Mouse (Mus musculus): Measurements from ENCODE around the gene 4833427G06Rik. TPM values are rescaled to one million over a fixed set of nuclear protein-coding genes. Genes with fewer than 3 reads are reported as not detected.

Gene 4833427G06Rik
- total RNA-seq, 2 experiments from 2014 or later, result not detected

DNA sequence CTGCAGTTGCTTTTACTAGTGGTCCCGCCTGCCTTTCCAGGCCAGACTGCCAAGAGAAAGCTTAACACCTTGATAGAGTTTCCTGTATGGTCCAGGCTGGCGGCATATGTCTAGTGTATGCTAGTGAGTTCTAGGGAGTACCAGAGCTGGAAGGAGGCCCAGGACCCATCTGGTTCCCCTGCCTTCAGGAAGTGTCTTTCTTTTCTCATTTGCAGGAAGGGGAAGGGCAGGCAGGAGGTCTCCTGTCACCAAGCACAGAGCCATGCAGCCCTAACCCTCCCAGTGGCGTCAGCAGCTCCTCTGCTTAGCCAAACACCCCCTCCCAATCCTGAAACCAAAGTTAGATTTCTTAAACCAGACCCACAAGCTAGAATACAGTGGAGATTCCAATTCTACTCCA, 26.1 kb downstream of the 4833427G06Rik start:
- DNase-seq, result no peak
- intact Hi-C loops (cut with DNase I), result no loop called here

DNA sequence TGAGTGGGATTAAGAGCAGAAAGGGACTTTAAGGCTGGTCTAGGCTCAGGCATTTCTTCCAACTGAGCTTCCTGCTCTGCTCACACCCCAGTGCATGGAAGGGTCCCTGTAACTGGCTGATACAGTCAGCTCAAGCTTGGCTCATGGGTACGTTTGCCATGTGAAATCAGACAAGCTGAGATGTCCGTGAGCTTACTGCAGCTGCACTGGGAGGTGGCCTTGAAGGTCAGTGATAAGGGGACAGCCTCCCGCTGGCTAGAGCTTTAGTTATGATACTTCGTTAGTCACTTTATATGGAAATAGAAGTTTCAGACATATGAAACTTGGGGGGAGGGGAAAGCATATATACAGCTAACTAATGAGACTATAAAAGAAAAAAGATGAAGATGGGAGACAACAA, 31.1 kb downstream of the 4833427G06Rik start:
- intact Hi-C loops (cut with DNase I), result no loop called here

DNA sequence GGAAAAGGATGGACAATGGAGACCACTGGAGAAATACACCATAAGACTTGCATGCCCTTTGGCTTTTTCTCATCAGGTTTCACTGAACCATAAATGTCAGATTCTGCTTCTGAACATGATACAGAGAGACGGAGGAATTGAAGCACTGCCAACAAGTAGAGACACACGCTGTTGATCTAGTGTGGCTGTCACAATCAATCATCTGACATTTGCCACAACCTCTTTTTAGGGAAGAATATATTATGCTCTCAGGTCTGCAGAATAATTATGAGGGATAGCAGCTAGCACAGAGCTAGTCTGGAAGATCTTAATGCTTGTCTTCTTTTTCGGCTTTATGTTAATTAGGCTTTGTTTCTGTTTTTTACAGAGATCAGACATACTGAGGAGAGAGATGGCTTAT, 33.7 kb downstream of the 4833427G06Rik start:
- no peak for DNase-seq

More for the DNA sequence above, 31.1 kb downstream of the 4833427G06Rik start:
- DNase-seq, result no peak

DNA sequence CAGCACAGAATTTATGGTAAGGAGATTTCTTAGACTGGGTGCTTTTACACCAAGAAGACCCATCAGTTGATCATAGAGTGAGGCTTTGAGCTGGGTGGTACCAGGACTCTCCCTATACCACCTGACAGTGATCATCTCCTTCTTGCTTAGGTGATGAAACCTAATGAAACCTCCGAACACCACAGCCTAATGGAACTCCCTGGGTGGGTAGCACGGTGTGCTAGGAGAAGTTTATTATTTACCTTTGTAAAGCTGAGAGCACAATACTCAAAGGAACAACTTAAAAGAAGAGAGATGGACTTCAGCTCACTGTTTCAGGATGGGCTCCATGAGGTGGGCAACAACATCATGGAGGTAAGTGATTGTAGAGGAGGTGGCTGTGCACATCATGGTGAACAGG, 41.3 kb downstream of the 4833427G06Rik start, which contains the start of gene Btg4:
Gene Btg4 (plus strand): TSS at position 301 of the 400 bp plus-strand sequence.
- intact Hi-C loops (cut with DNase I), result no loop called here

More for the DNA sequence above, 33.7 kb downstream of the 4833427G06Rik start:
- intact Hi-C loops (cut with DNase I), result no loop called here

DNA sequence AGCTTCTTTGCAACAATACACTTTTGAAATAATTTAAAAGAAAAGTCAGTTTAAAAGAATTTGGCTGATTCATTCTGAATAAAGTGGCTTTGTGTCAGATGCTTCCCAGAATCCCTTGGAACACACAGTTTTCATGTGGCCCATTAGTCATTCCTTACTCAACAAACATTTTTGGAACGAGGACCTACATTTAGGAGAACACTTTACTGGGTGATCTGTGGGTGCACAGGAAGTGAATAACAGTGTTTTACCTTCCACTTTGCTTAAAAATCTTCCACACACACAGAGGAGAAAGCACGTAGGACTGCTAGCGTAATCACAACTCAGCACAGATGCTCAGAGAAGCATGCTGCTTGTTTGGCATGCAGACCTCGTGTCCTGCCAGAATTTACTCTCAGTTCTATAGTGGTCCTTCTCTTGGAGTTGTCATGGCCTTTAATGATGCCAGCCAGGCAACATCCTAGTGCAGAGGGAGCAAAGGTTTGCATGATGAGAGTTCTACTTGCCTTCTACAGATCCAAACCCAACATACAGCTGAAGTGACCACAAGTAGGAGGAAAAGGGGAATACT, 42.8 kb downstream of the 4833427G06Rik start:
- intact Hi-C loops (cut with DNase I), result no loop called here
- no peak for DNase-seq

More for the DNA sequence above, 41.3 kb downstream of the 4833427G06Rik start, which contains the start of gene Btg4:
- no peak for DNase-seq

DNA sequence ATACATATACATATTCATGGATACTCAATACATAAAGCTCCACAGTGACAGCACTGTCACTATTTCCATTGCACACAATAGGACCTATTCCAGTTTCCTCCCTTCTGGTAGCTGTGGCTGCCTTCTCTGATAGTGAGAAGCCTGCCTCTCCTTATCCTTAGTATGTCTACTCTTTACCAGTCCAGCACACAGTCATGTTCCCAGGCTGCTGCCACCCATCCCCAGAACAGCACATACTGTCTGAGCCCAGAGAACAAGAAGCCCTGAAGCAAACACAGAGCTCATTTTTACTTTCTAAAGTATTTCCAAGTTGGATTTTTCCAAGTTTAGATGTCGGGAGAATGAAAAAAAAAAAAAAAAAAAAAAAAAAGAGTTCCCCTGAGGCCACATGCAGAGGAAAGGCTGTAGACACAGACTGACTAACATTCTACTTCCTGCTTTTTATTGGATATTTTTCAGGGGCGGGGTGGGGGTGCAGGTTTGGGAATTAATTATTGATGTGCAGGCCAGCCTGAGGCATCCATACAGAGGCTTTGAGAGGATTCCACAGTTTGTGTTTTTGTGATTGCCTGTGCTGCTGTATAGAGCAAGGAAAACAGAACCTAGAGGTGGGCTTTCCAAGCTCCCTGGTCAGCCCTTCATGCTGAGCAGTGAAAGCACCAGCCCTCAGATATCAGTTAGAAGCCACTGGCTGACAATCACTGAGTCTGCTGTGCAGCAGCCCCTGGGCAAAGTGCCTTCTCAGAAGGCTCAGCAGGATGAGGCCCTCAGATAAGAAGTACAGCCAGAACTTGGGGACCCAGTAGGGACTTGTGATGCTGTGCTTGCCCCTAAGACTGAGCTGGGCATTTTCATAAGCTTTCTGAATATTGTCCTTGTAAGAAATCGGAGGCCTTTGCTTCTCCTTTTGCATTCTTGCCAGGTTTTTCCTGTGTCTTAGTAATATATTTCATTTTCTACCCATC, 45.2 kb downstream of the 4833427G06Rik start:
- intact Hi-C loops (cut with DNase I), result no loop called here
- no peak for DNase-seq

DNA sequence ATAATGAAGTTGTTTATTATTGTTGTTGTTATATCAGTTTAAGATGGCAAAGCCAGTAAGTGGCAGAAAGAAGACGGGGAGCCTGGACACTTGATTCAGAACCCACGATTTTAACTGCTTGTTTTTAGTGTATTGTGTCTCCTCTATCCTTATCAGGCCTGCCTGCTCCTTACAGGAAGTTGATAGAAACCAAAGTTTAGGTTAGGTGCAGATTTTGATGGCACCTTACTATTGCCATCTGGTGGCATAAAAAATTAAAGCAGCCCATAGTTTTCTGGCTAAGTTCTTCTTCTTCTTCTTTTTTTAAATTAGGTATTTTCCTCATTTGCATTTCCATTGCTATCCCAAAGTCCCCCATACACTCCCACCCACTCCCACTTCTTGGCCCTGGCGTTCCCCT, 49.7 kb downstream of the 4833427G06Rik start:
- DNase-seq, result no peak
- intact Hi-C loops (cut with DNase I), result no loop called here

DNA sequence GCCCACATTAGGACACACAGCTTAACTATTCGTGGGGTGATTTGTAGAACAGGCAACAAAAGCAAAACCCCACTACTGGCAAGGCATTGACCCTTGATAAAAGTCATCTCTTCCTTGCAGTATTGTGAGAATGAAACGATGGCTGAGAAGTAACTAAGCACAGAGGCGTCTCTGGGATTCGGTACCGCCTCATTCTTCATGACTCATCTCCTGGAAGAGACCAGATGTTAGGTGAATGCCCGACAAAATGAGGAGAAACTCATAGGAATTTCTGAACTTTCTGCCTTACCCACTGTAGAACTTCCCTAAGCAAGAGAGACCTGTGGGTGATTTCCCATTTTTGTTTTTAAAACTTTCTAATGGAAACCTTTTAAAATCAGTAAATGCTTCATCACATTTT, 59.7 kb downstream of the 4833427G06Rik start:
- no peak for DNase-seq
- intact Hi-C loops (cut with DNase I), result no loop called here

DNA sequence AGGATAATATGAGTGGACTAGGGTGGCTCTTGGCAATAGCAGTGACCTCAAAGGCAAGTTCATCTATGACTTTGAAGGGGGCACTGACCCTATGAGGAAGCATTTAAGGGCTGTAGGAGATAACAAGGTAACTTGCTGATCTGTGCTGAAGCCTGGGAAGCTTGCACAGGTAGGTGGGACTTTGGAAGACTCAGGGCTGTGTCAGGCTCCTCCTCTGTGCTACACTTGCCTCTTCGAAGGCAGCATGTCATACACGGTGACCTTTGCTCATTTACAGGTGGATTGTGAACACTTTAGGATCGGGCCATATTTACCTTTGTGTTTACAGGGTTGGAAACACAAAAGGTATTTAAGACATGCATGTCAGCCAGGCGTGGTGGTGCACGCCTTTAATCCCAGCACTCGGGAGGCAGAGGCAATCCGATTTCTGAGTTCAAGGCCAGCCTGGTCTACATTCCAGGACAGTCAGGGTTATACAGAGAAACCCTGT, 60.3 kb downstream of the 4833427G06Rik start:
- no peak for DNase-seq
- intact Hi-C loops (cut with DNase I), result no loop called here

DNA sequence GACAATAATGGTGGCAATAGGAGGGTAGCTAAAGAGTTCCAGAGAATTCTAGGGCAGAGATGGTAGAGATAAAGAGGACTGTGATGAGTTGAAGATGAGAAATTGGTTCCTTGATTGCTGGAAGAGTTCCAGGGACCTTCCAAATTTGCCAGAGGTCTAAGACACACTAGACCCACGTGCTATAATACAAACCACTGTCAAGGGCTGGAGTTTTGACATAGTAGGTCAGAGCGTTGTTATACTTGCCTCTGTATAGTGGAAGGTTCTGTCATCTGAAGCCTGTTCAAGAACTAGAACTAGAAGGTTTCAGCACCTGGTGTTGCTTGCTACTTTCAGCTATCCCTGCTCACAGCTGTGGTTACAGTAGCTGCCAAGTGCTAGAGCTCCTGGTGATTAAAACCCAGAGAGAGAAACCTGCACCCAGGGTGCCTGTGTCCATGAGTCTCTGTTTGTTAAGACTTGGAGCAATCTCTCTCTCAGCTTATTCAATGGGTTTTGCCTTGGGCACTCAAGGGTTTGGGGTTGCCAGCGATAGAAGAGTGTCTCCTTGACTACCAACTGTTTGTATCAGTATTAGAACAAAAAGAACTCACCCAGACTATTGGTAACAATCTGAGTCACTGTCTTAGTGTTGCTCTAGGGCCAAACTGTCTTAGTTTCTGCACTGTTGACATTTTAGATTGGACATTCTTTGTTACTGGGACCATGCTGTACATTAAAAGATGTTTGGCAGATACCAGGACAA, 68.9 kb downstream of the 4833427G06Rik start:
- intact Hi-C loops (cut with DNase I), result no loop called here
- DNase-seq, result no peak

DNA sequence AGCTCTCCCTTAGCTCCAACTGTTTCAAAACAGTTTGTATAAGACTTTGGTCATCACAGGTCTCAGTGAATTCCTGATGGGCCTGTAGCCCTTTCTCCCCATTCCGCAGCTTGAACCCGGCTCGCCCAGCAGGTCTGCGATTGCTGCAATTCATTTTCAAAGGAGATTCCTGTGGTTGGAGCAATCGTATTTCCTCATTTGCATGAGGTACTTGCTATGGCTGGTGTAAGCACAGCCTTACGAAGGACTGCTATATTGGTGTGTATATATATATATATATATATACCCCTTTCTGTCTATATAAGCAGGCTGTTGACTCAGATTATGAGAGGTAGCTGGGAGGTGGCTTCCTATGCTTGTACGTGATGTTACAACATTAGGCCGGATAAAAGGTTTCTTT, 69.6 kb downstream of the 4833427G06Rik start:
- no peak for DNase-seq

DNA sequence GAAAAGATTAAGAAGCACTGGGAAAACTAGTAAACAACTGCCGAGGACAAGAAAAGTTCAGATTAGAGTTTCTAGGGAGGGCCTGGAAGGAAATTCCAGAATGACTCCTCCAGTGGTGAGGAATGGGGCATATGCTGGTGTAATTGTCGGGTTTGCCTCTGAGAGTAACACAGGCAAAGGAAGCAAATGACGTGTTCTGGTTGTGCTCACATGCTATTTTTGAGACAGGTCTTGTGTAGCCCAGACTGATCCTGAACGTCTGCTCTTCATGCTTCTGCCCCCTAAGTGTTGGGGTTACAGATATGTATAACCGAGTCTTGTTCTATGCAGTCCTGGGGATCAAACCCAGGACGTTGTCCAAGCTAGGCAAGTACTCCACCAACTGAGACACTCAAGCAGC, 70.3 kb downstream of the 4833427G06Rik start:
- intact Hi-C loops (cut with DNase I), result no loop called here
- DNase-seq, result no peak

More for the DNA sequence above, 69.6 kb downstream of the 4833427G06Rik start:
- intact Hi-C loops (cut with DNase I), result no loop called here

Small RNAs within 50 kb of the gene (microRNA-seq; reads per million reads assigned to microRNA genes)
- gene Mir34b (3.6 to 5.2 reads per million in 2 experiments), gene Mir34c (43.1 to 94.9 reads per million in 2 experiments)

Other genes with a start within 250 kb of the 4833427G06Rik start
- 10 to 100 TPM; 21.8 to 21.9 TPM for gene Sik2, start 93.0 kb downstream of the 4833427G06Rik start, total RNA-seq (2021)
- not detected for gene Btg4, start 41.2 kb downstream of the 4833427G06Rik start, total RNA-seq (2021)
- 1 to 10 TPM; 1.3 to 1.5 TPM for gene Layn, start 25.0 kb downstream of the 4833427G06Rik start, total RNA-seq (2021)
- not detected for gene Gm32742, start 63.4 kb upstream of the 4833427G06Rik start, total RNA-seq (2021)
- gene Pou2af1, start 111.6 kb upstream of the 4833427G06Rik start, total RNA-seq (2021), result under 1 TPM in 1 of 2 experiments, not detected in 1; 0.18 TPM
- gene Colca2, start 176.5 kb upstream of the 4833427G06Rik start, total RNA-seq (2021), result under 1 TPM in 1 of 2 experiments, not detected in 1; 0.33 TPM
- not detected for gene 1810046K07Rik, start 226.8 kb upstream of the 4833427G06Rik start, total RNA-seq (2021)